Mouse (Mus musculus) forebrain, embryonic 13.5 days (tissue): ENCODE data around the gene Pex26. TPM values are rescaled to one million over a fixed set of nuclear protein-coding genes. Genes with fewer than 3 reads are reported as not detected.

ENCODE experiments used
- ATAC-seq: fragments of 200-750 bp; cut with Nextera tagmentation; 2 replicates; pipeline ENCODE4 v1.8.0; 2017
- H3K27ac ChIP-seq: fragments of 300-500 bp; sonication (generic); 2 replicates; pipeline ENCODE4 v1.5.1; 2015; ENCODE audit warnings: inconsistent platforms, mild to moderate bottlenecking, moderate library complexity
- H3K27me3 ChIP-seq: fragments of 300-500 bp; sonication (generic); 2 replicates; pipeline ENCODE4 v1.6.1; 2015; ENCODE audit warnings: mild to moderate bottlenecking, inconsistent platforms
- H3K36me3 ChIP-seq: fragments of 300-500 bp; sonication (generic); 2 replicates; pipeline ENCODE4 v1.6.1; 2015; ENCODE audit warnings: mild to moderate bottlenecking, inconsistent platforms; ENCODE audit not compliant: poor library complexity, severe bottlenecking
- H3K4me1 ChIP-seq: fragments of 300-500 bp; sonication (generic); 2 replicates; pipeline ENCODE4 v1.6.1; 2015; ENCODE audit warnings: inconsistent platforms
- H3K4me2 ChIP-seq: fragments of 300-500 bp; sonication (generic); 2 replicates; pipeline ENCODE4 v1.6.1; 2015; ENCODE audit warnings: inconsistent platforms, mild to moderate bottlenecking, moderate library complexity
- H3K4me3 ChIP-seq: fragments of 300-500 bp; sonication (generic); 2 replicates; pipeline ENCODE4 v1.5.1; 2015; ENCODE audit warnings: mild to moderate bottlenecking, inconsistent platforms
- H3K9ac ChIP-seq: fragments of 300-500 bp; sonication (generic); 2 replicates; pipeline ENCODE4 v1.6.1; 2015; ENCODE audit warnings: mild to moderate bottlenecking, inconsistent platforms
- H3K9me3 ChIP-seq: fragments of 300-500 bp; sonication (generic); replicated peaks from 2 replicates; pipeline ENCODE4 v1.6.1; 2016; ENCODE audit warnings: inconsistent platforms
- WGBS: fragments of 180-500 bp; shearing (Covaris S2); methylation state at CpG from one replicate; pipeline ENCODE4 v1.1.7; 2015; 5-methylcytosine and 5-hydroxymethylcytosine counted together
- polyA plus RNA-seq: library from polyadenylated mRNA; unstranded; fragments of >200 nt; fragmentation: Nextera tagmentation; extraction: Ambion mirVana; gene quantifications from 2 replicates; pipeline ENCODE4 v1.2.1, GENCODE M21; 2015

Gene Pex26
- polyA plus RNA-seq, 1 experiment from 2014 or later = 9.5 TPM

DNA sequence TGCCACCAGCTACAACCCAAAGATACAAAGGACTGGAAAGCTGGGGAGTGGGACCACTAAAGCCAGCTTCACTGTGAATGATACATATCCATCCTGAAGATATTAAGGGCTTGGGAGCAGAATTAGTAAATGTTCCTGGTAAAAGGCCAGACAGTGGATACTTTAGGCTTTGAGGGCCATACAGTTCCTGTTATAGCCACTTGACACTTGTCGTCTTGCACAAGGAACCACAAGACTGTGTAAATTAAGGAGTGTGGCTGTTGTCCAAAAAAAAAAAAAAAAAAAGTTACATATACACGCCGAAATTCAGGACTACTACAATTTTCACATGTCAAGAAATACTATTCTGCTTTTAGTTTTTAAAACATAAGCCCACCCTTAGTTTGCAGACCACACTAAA, 35.1 kb upstream of the Pex26 start:
- Histone ChIP-seq H3K9me3 (no peaks in the 10 kb centered on the region), H3K4me1 (peaks cover 15% of the 10 kb centered on the region; the same call in 1 of the 2 replicates), H3K4me3 (no peak overlapping the region), H3K36me3 (no peaks in the 10 kb centered on the region), H3K27ac (no peak overlapping the region), H3K27me3 (no peaks in the 10 kb centered on the region), H3K4me2 (no peak overlapping the region), H3K9ac (no peak overlapping the region)
- 57% methylated on average over 3 of the region's 3 CpGs for WGBS
- no peak for ATAC-seq

DNA sequence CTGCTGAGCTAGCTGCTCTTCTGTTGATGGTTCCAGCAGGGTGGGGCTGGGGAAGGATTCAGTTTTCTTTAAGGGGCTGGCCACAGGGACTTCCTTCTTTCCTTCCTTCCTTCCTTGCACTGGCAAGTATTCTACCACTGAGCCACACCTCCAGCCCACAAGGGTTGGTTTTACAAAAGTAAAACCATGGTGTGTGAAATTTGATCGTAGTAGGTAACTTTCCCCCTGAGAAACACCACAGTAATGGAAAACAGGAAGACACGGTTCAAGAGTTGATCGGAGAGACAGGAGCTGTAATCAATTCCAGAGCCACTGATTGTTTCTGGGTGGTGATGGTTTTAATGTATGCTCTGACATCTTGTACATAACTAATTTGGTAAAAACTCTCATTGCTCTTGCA, 34.0 kb upstream of the Pex26 start:
- no peaks in the 10 kb centered on the region for H3K27me3 ChIP-seq
- ATAC-seq = no peak
- no peak overlapping the region for H3K9ac ChIP-seq
- H3K9me3 ChIP-seq = no peaks in the 10 kb centered on the region
- peaks cover 15% of the 10 kb centered on the region; the same call in 1 of the 2 replicates for H3K4me1 ChIP-seq
- no peak overlapping the region for H3K27ac ChIP-seq
- no peak overlapping the region for H3K4me2 ChIP-seq
- WGBS = 90% methylated on average over 3 of the region's 3 CpGs
- no peak overlapping the region for H3K4me3 ChIP-seq
- H3K36me3 ChIP-seq = no peaks in the 10 kb centered on the region

DNA sequence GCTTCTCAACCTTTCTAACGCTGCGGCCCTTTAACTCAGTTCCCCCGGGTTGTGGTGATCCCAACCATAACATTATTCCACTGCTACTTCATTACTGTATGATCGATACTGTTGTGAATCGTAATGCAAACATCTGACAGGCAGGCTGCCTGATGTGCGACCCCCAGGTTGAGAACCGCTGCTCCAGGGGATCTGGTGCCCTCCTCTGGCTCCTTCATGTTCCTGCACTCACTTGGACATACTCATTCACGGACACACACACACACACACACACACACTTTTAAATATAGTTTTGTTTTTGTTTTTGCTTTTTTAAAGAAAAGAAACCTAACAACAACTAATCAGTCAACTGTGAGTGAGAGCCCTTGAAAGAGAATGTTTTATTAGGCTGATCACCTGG, 33.3 kb upstream of the Pex26 start:
- WGBS = 96% methylated on average over 8 of the region's 8 CpGs
- H3K27me3 ChIP-seq = no peaks in the 10 kb centered on the region
- H3K9ac ChIP-seq = no peak overlapping the region
- H3K36me3 ChIP-seq = no peaks in the 10 kb centered on the region
- H3K27ac ChIP-seq = no peak overlapping the region
- no peak for ATAC-seq
- H3K9me3 ChIP-seq = no peaks in the 10 kb centered on the region
- no peak overlapping the region for H3K4me2 ChIP-seq
- peaks cover 9% of the 10 kb centered on the region; the same call in 1 of the 2 replicates for H3K4me1 ChIP-seq
- H3K4me3 ChIP-seq = no peak overlapping the region

DNA sequence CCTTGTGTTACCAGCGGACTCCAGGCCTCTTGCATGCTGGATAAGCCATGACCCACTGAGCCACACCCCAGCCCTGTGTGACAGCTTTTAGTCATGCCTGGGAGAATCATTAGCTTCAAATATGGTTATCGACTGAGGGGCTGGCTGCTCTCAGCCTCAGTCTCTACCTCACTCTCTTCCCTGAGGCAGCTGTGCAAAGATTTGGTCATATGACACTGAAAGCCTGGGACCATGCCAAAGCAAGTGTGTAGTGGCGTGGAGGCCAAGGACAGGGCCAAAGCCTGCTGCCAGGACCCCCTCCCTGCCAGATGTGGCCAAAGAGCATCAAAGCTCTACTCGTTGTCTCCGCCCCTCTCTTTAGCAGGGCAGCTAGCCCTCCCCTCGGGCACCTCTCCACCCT, 31.7 kb upstream of the Pex26 start:
- H3K27me3 ChIP-seq = no peaks in the 10 kb centered on the region

DNA sequence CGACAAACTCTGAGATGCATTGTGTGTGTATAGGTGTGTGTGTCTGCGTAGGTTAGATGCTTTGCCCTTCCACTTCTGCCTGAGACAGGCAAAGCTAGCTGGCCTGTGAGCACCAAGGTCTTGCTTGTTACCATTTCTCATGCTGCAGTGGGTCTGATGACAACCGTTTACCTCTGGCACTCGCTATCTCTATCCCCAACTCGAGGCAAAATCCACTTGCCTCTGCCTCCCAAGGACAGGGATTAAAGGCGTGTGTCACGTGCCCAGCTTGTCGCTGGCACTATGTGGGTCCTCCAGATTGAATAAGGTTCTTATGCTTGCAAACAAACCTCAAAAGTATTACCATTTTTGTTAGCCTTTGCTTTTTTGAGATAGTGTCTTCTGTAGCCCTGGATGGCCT, 30.3 kb upstream of the Pex26 start:
- Histone ChIP-seq H3K4me3 (no peak overlapping the region), H3K36me3 (no peaks in the 10 kb centered on the region), H3K4me1 (0 out of 2 replicates have a peak, but pooled peaks cover 5% of the 10 kb centered on the region), H3K4me2 (no peak overlapping the region), H3K27ac (no peak overlapping the region), H3K9ac (no peak overlapping the region), H3K9me3 (no peaks in the 10 kb centered on the region), H3K27me3 (no peaks in the 10 kb centered on the region)
- WGBS = 82% methylated on average over 8 of the region's 8 CpGs
- no peak for ATAC-seq

More for the DNA sequence above, 31.7 kb upstream of the Pex26 start:
- no peak overlapping the region for H3K4me3 ChIP-seq
- no peaks in the 10 kb centered on the region for H3K9me3 ChIP-seq
- H3K9ac ChIP-seq = no peak overlapping the region
- no peak overlapping the region for H3K4me2 ChIP-seq
- ATAC-seq = no peak
- 0 out of 2 replicates have a peak, but pooled peaks cover 5% of the 10 kb centered on the region for H3K4me1 ChIP-seq
- H3K36me3 ChIP-seq = no peaks in the 10 kb centered on the region
- WGBS = 60% methylated on average over 6 of the region's 6 CpGs
- H3K27ac ChIP-seq = no peak overlapping the region

DNA sequence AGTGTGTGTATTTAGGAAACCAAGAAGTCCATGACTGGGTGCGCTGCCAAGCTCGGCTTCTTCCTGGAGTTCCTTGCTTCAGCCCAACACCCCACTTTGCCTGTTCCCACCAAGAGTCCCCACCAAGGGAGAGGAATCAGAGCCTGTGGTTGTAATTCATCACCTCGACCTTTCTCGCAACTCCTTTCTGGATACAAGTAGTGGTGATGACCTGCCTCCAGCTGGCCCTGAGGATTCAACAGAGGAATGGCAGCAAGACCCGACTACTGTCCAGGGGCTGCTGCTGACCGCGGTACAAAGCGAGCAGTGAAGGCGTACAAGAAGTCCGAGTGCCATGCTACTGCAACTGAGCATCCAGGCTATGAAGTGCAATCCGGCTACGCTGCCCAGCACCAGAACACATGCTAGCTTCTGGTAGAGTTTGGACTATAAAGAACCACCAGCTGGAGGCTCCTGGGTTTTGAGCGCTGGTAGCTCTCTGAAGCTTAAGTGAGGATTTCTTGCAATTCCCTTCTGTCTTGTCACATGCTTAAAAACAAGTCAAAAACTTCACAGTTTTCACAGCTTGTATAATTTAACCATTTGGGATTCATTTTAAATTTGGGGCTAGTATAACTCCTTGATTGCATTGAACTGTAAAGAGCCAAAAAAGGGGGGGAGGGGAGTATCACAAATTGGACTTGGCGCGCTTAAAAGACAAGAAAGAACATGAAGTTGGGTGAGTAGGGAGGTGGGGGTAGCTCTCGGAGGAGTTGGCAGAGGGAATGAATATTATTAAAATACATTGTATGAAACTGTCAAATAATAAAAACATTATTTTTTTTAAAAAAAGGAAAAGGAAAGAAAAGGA, 28.8 kb upstream of the Pex26 start:
- peak; percentile 75; the same call in 1 of the 2 replicates for ATAC-seq
- H3K9ac ChIP-seq = no peak overlapping the region
- 87% methylated on average over 16 of the region's 16 CpGs for WGBS
- no peak overlapping the region for H3K4me3 ChIP-seq
- no peak overlapping the region for H3K27ac ChIP-seq
- 0 out of 2 replicates have a peak, but pooled peaks cover 5% of the 10 kb centered on the region for H3K4me1 ChIP-seq
- no peaks in the 10 kb centered on the region for H3K27me3 ChIP-seq
- H3K4me2 ChIP-seq = no peak overlapping the region
- no peaks in the 10 kb centered on the region for H3K9me3 ChIP-seq
- H3K36me3 ChIP-seq = no peaks in the 10 kb centered on the region

DNA sequence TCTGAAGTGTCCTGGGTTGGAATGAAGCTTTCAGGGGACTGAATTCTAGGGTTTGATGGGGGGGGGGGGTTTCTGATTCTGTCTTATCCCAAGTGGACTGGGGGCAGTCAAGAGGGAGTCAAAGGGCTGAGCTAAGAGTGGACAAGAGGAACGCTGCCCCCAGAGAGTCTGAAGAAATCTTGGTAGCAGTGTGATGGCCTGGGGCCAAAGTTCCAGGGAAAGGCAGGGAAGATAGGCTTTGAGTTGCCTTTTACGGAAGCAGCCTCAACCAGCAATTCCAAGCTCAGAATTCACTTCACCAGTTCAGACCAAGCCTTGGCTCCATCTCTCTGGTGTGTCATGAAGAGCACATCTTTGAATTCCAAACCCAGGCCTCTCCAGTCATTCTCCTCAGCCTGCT, 27.4 kb upstream of the Pex26 start:
- H3K27me3 ChIP-seq = no peaks in the 10 kb centered on the region
- no peak overlapping the region for H3K4me2 ChIP-seq
- H3K9me3 ChIP-seq = no peaks in the 10 kb centered on the region
- H3K36me3 ChIP-seq = no peaks in the 10 kb centered on the region
- H3K4me3 ChIP-seq = no peak overlapping the region
- no peak for ATAC-seq
- H3K4me1 ChIP-seq = 0 out of 2 replicates have a peak, but pooled peaks cover 5% of the 10 kb centered on the region
- 81% methylated on average over 2 of the region's 2 CpGs for WGBS
- no peak overlapping the region for H3K9ac ChIP-seq
- H3K27ac ChIP-seq = no peak overlapping the region

DNA sequence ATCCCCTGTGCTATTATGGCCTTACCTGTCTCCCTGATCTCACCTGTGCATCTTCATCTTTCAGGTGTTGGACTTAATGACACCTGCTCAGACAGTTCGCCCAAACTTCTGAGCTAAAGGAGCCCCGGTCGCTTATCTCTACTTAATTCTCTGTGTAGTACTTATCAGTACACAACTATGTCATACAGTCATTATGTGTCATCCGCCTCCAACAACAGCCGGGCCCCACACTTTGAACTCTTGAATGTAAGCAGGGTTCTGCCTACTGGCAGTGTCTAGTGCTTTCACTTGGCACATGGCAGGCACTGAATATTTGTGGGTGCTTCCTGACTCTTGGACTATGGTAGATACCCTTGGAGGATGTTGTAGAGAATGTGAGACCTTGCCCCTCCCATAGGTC, 23.9 kb upstream of the Pex26 start:
- H3K4me1 ChIP-seq = no peaks in the 10 kb centered on the region
- no peak overlapping the region for H3K27ac ChIP-seq
- WGBS = 96% methylated on average over 5 of the region's 5 CpGs
- H3K9ac ChIP-seq = no peak overlapping the region
- no peaks in the 10 kb centered on the region for H3K27me3 ChIP-seq
- no peak for ATAC-seq
- H3K36me3 ChIP-seq = no peaks in the 10 kb centered on the region
- H3K4me3 ChIP-seq = no peak overlapping the region
- no peak overlapping the region for H3K4me2 ChIP-seq
- no peaks in the 10 kb centered on the region for H3K9me3 ChIP-seq

DNA sequence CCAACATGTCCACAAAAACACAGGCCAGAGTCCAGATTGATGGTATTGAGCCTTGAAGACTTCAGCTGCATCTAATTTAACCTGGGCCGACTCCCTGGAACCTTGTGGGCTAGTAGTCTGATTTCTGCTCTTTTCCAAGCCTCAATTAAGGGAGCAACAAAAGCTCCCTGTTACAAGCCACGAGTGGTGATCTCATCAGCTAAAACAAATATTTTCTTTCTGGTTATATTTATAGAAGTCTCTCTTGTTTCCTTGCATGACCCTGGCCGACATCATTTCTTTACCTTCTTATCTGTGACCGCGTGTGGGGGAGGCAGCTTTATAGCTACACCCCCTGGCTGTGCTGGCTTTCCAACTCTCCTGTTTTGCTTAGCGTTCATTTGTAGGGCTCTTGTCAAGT, 23.3 kb upstream of the Pex26 start:
- H3K4me1 ChIP-seq = no peaks in the 10 kb centered on the region
- no peak overlapping the region for H3K9ac ChIP-seq
- H3K36me3 ChIP-seq = no peaks in the 10 kb centered on the region
- no peaks in the 10 kb centered on the region for H3K9me3 ChIP-seq
- H3K27ac ChIP-seq = no peak overlapping the region
- no peak overlapping the region for H3K4me2 ChIP-seq
- H3K4me3 ChIP-seq = no peak overlapping the region
- no peaks in the 10 kb centered on the region for H3K27me3 ChIP-seq
- ATAC-seq = no peak
- 80% methylated on average over 6 of the region's 6 CpGs for WGBS

DNA sequence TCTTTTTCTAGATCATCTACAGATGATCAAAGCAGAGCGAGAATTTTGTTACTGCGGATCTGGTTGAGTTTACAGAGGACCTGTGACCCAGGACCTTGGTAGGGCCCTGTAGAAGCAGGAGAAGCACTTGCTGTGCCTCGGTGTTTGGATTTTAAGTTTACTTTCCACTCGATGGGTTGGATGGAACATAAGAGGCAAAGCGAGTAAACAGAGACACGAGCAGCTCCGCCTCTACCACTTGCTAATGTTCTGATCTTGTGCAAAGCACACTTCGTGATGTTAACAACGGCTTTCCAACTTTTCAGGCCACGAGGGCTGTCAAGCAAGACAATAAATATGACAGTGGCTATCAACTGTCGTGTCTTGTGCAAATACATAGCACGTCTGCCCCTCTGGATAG, 20.9 kb upstream of the Pex26 start:
- no peak for ATAC-seq
- no peaks in the 10 kb centered on the region for H3K9me3 ChIP-seq
- no peak overlapping the region for H3K9ac ChIP-seq
- no peaks in the 10 kb centered on the region for H3K4me1 ChIP-seq
- H3K4me3 ChIP-seq = no peak overlapping the region
- no peaks in the 10 kb centered on the region for H3K36me3 ChIP-seq
- 91% methylated on average over 12 of the region's 12 CpGs for WGBS
- H3K27me3 ChIP-seq = no peaks in the 10 kb centered on the region
- H3K27ac ChIP-seq = no peak overlapping the region
- H3K4me2 ChIP-seq = no peak overlapping the region

DNA sequence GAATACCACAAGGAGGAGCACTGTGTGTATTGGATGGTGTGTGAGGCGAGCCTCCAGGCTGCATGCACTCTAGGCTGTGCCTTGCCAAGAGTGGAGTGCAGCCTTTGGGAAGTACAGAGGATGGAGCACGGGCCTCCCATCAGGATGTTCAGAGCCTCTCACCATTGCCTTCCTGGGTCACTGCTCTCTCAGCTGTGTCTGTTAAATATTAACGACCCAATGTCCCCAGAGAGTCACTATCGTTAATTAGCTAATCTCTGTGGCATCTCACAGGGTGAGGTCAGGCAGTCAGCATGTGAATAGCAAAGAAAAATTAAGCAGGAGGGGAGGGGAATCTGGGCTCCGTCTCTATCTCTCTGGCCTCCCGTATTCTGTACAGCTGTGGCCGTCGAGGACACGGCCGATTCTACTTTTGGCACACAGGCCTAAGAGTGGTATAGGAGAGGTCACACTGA, 17.3 kb upstream of the Pex26 start:
- Histone ChIP-seq H3K36me3 (no peaks in the 10 kb centered on the region), H3K27me3 (no peaks in the 10 kb centered on the region), H3K27ac (no peak overlapping the region), H3K9me3 (no peaks in the 10 kb centered on the region), H3K4me2 (no peak overlapping the region), H3K9ac (no peak overlapping the region), H3K4me3 (no peak overlapping the region), H3K4me1 (no peaks in the 10 kb centered on the region)
- WGBS = 40% methylated on average over 10 of the region's 10 CpGs
- ATAC-seq = peak; percentile 24; the same call in 1 of the 2 replicates

DNA sequence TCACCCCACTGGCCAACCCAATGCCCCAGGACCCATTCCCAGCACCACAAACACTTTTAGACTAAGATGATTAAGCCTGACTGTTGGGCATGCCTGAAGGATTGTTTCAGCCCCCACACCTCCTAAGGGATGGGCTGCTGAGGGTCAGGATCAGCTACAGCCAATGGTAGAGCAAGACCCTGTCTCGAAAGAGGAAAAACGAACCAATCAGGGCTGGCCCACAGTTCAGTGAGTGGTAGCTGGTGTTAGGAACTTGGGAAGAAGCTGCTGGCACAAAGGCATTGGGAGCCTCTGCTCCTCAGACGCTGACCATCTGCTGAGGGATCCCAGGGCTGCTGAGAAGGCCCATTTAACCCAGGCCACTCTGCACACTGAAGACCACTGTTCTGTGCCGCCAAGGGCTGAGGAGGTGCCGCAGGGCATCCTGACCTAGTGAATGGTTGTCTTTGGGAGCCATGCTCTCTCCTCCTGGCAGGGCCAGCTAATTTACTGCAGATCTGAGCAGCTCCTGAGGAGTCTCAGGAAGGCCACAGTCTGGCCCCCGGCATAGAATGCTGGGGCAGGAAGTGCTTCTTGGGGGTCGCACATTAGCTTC, 16.0 kb upstream of the Pex26 start:
- no peaks in the 10 kb centered on the region for H3K9me3 ChIP-seq
- no peak overlapping the region for H3K27ac ChIP-seq
- H3K9ac ChIP-seq = no peak overlapping the region
- no peaks in the 10 kb centered on the region for H3K4me1 ChIP-seq
- H3K27me3 ChIP-seq = no peaks in the 10 kb centered on the region
- ATAC-seq = no peak
- 79% methylated on average over 7 of the region's 7 CpGs for WGBS
- H3K4me3 ChIP-seq = no peak overlapping the region
- H3K4me2 ChIP-seq = no peak overlapping the region
- H3K36me3 ChIP-seq = no peaks in the 10 kb centered on the region
